Mouse (Mus musculus): ENCODE data around the gene Tnfrsf9. TPM values are rescaled to one million over a fixed set of nuclear protein-coding genes. Genes with fewer than 3 reads are reported as not detected.

The Tnfrsf9 gene
- 0.24 and 0.36 TPM in 2 replicates for polyA plus RNA-seq (2014; fragmentation: Nextera tagmentation; extraction: Ambion mirVana)

GRCm38 (mm10) chr4:150914290-150914733 lies at the start of gene Tnfrsf9, which contains the start of gene Park7:
Tnfrsf9 (plus strand) TSS chr4:150914562.
Park7 (minus strand) TSS chr4:150914437.
- Histone ChIP-seq H3K4me1 (ENCODE audit: control insufficient read depth, insufficient read depth, low read length) (no peaks in the 10 kb centered on the region), H3K9me3 (replicated peaks; ENCODE audit: control insufficient read depth, low read length) (no peaks in the 10 kb centered on the region), H3K4me2 (ENCODE audit: low read depth, low read length) (peak within 1 kb of the TSS; percentile 57), H3K9ac (replicated peaks; ENCODE audit: low read length) (peak within 1 kb of the TSS; percentile 76), H3K27ac (replicated peaks; ENCODE audit: low read depth, low read length) (peak within 1 kb of the TSS; percentile 57), H3K27me3 (ENCODE audit: control insufficient read depth, insufficient read depth, low read length) (no peaks in the 10 kb centered on the region), H3K4me3 (ENCODE audit: low read depth, low read length) (peak within 1 kb of the TSS; percentile 55), H3K36me3 (replicated peaks; ENCODE audit: control insufficient read depth, insufficient read depth, low read depth, low read length) (no peaks in the 10 kb centered on the region)
- DNase-seq (ENCODE audit: low spot score): peak; percentile 98
- peak; percentile 80 for ATAC-seq (replicated peaks; ENCODE audit: insufficient number of reproducible peaks, low FRiP score, low TSS enrichment, low read depth)
- WGBS: under 1% methylated on average over 48 of the region's 48 CpGs

GRCm38 (mm10) chr4:150865371-150865770 lies 49.0 kb upstream of the Tnfrsf9 start:
- Histone ChIP-seq H3K4me2 (ENCODE audit: low read depth, low read length) (no peak overlapping the region), H3K36me3 (replicated peaks; ENCODE audit: control insufficient read depth, insufficient read depth, low read depth, low read length) (0 out of 2 replicates have a peak, but pooled peaks cover 2% of the 10 kb centered on the region), H3K9ac (replicated peaks; ENCODE audit: low read length) (no peak overlapping the region), H3K9me3 (replicated peaks; ENCODE audit: control insufficient read depth, low read length) (no peaks in the 10 kb centered on the region), H3K4me1 (ENCODE audit: control insufficient read depth, insufficient read depth, low read length) (no peaks in the 10 kb centered on the region; the same call in 1 of the 2 replicates), H3K27me3 (ENCODE audit: control insufficient read depth, insufficient read depth, low read length) (no peaks in the 10 kb centered on the region), H3K27ac (replicated peaks; ENCODE audit: low read depth, low read length) (no peak overlapping the region), H3K4me3 (ENCODE audit: low read depth, low read length) (no peak overlapping the region)
- peak; percentile 52 for DNase-seq (ENCODE audit: low spot score)
- ATAC-seq (replicated peaks; ENCODE audit: insufficient number of reproducible peaks, low FRiP score, low TSS enrichment, low read depth): no peak

- 91% methylated on average over 11 of the region's 11 CpGs for WGBS
- Histone ChIP-seq H3K27ac (replicated peaks; ENCODE audit: low read depth, low read length) (no peak overlapping the region), H3K9me3 (replicated peaks; ENCODE audit: control insufficient read depth, low read length) (no peaks in the 10 kb centered on the region), H3K4me2 (ENCODE audit: low read depth, low read length) (no peak overlapping the region), H3K4me3 (ENCODE audit: low read depth, low read length) (no peak overlapping the region), H3K9ac (replicated peaks; ENCODE audit: low read length) (no peak overlapping the region), H3K27me3 (ENCODE audit: control insufficient read depth, insufficient read depth, low read length) (no peaks in the 10 kb centered on the region), H3K36me3 (replicated peaks; ENCODE audit: control insufficient read depth, insufficient read depth, low read depth, low read length) (0 out of 2 replicates have a peak, but pooled peaks cover 2% of the 10 kb centered on the region), H3K4me1 (ENCODE audit: control insufficient read depth, insufficient read depth, low read length) (no peaks in the 10 kb centered on the region; the same call in 1 of the 2 replicates)
- ATAC-seq (replicated peaks; ENCODE audit: insufficient number of reproducible peaks, low FRiP score, low TSS enrichment, low read depth): no peak
- DNase-seq (ENCODE audit: low spot score): no peak
Observed at GRCm38 (mm10) chr4:150866069-150866468, 48.3 kb upstream of the Tnfrsf9 start.

GRCm38 (mm10) chr4:150866494-150866893 lies 47.9 kb upstream of the Tnfrsf9 start:
- H3K27ac ChIP-seq (replicated peaks; ENCODE audit: low read depth, low read length): no peak overlapping the region
- H3K36me3 ChIP-seq (replicated peaks; ENCODE audit: control insufficient read depth, insufficient read depth, low read depth, low read length): 0 out of 2 replicates have a peak, but pooled peaks cover 2% of the 10 kb centered on the region
- ATAC-seq (replicated peaks; ENCODE audit: insufficient number of reproducible peaks, low FRiP score, low TSS enrichment, low read depth) (no peak), DNase-seq (ENCODE audit: low spot score) (no peak)
- H3K4me1 ChIP-seq (ENCODE audit: control insufficient read depth, insufficient read depth, low read length): peaks cover under 1% of the 10 kb centered on the region
- H3K27me3 ChIP-seq (ENCODE audit: control insufficient read depth, insufficient read depth, low read length): no peaks in the 10 kb centered on the region
- H3K9ac ChIP-seq (replicated peaks; ENCODE audit: low read length): no peak overlapping the region
- H3K4me2 ChIP-seq (ENCODE audit: low read depth, low read length): no peak overlapping the region
- no peaks in the 10 kb centered on the region for H3K9me3 ChIP-seq (replicated peaks; ENCODE audit: control insufficient read depth, low read length)
- no peak overlapping the region for H3K4me3 ChIP-seq (ENCODE audit: low read depth, low read length)
- WGBS: 96% methylated on average over 11 of the region's 12 CpGs

GRCm38 (mm10) chr4:150868161-150868560 lies 46.2 kb upstream of the Tnfrsf9 start:
- Histone ChIP-seq H3K4me1 (ENCODE audit: control insufficient read depth, insufficient read depth, low read length) (peaks cover 10% of the 10 kb centered on the region), H3K27ac (replicated peaks; ENCODE audit: low read depth, low read length) (no peak overlapping the region), H3K9ac (replicated peaks; ENCODE audit: low read length) (no peak overlapping the region), H3K4me3 (ENCODE audit: low read depth, low read length) (no peak overlapping the region), H3K36me3 (replicated peaks; ENCODE audit: control insufficient read depth, insufficient read depth, low read depth, low read length) (0 out of 2 replicates have a peak, but pooled peaks cover 2% of the 10 kb centered on the region), H3K27me3 (ENCODE audit: control insufficient read depth, insufficient read depth, low read length) (no peaks in the 10 kb centered on the region), H3K9me3 (replicated peaks; ENCODE audit: control insufficient read depth, low read length) (no peaks in the 10 kb centered on the region), H3K4me2 (ENCODE audit: low read depth, low read length) (no peak overlapping the region)
- no peak for DNase-seq (ENCODE audit: low spot score)
- 77% methylated on average over 6 of the region's 6 CpGs for WGBS
- no peak for ATAC-seq (replicated peaks; ENCODE audit: insufficient number of reproducible peaks, low FRiP score, low TSS enrichment, low read depth)

GRCm38 (mm10) chr4:150868859-150869258 lies 45.5 kb upstream of the Tnfrsf9 start:
- Histone ChIP-seq H3K4me3 (ENCODE audit: low read depth, low read length) (no peak overlapping the region), H3K36me3 (replicated peaks; ENCODE audit: control insufficient read depth, insufficient read depth, low read depth, low read length) (0 out of 2 replicates have a peak, but pooled peaks cover 2% of the 10 kb centered on the region), H3K27ac (replicated peaks; ENCODE audit: low read depth, low read length) (no peak overlapping the region), H3K9me3 (replicated peaks; ENCODE audit: control insufficient read depth, low read length) (no peaks in the 10 kb centered on the region), H3K4me2 (ENCODE audit: low read depth, low read length) (no peak overlapping the region), H3K27me3 (ENCODE audit: control insufficient read depth, insufficient read depth, low read length) (no peaks in the 10 kb centered on the region), H3K4me1 (ENCODE audit: control insufficient read depth, insufficient read depth, low read length) (peaks cover 10% of the 10 kb centered on the region), H3K9ac (replicated peaks; ENCODE audit: low read length) (no peak overlapping the region)
- 74% methylated on average over 2 of the region's 2 CpGs for WGBS
- DNase-seq (ENCODE audit: low spot score): no peak
- ATAC-seq (replicated peaks; ENCODE audit: insufficient number of reproducible peaks, low FRiP score, low TSS enrichment, low read depth): no peak

GRCm38 (mm10) chr4:150869276-150870197 lies 44.8 kb upstream of the Tnfrsf9 start:
- 69% methylated on average over 17 of the region's 17 CpGs for WGBS

GRCm38 (mm10) chr4:150870963-150871391 lies 43.4 kb upstream of the Tnfrsf9 start:
- Histone ChIP-seq H3K27me3 (ENCODE audit: control insufficient read depth, insufficient read depth, low read length) (no peaks in the 10 kb centered on the region), H3K4me3 (ENCODE audit: low read depth, low read length) (no peak overlapping the region), H3K36me3 (replicated peaks; ENCODE audit: control insufficient read depth, insufficient read depth, low read depth, low read length) (0 out of 2 replicates have a peak, but pooled peaks cover 2% of the 10 kb centered on the region), H3K4me2 (ENCODE audit: low read depth, low read length) (no peak overlapping the region), H3K4me1 (ENCODE audit: control insufficient read depth, insufficient read depth, low read length) (peaks cover 10% of the 10 kb centered on the region), H3K27ac (replicated peaks; ENCODE audit: low read depth, low read length) (peak overlapping the region; percentile 35; the same call in 1 of the 2 replicates), H3K9me3 (replicated peaks; ENCODE audit: control insufficient read depth, low read length) (no peaks in the 10 kb centered on the region), H3K9ac (replicated peaks; ENCODE audit: low read length) (no peak overlapping the region)
- ATAC-seq (replicated peaks; ENCODE audit: insufficient number of reproducible peaks, low FRiP score, low TSS enrichment, low read depth) (no peak), DNase-seq (ENCODE audit: low spot score) (no peak)
- 80% methylated on average over 13 of the region's 13 CpGs for WGBS

More at GRCm38 (mm10) chr4:150869276-150870197, 44.8 kb upstream of the Tnfrsf9 start:
- ATAC-seq (replicated peaks; ENCODE audit: insufficient number of reproducible peaks, low FRiP score, low TSS enrichment, low read depth) (no peak), DNase-seq (ENCODE audit: low spot score) (no peak)
- Histone ChIP-seq H3K9me3 (replicated peaks; ENCODE audit: control insufficient read depth, low read length) (no peaks in the 10 kb centered on the region), H3K36me3 (replicated peaks; ENCODE audit: control insufficient read depth, insufficient read depth, low read depth, low read length) (0 out of 2 replicates have a peak, but pooled peaks cover 2% of the 10 kb centered on the region), H3K27me3 (ENCODE audit: control insufficient read depth, insufficient read depth, low read length) (no peaks in the 10 kb centered on the region), H3K4me1 (ENCODE audit: control insufficient read depth, insufficient read depth, low read length) (peaks cover 10% of the 10 kb centered on the region), H3K27ac (replicated peaks; ENCODE audit: low read depth, low read length) (no peak overlapping the region; the same call in 1 of the 2 replicates), H3K9ac (replicated peaks; ENCODE audit: low read length) (no peak overlapping the region), H3K4me2 (ENCODE audit: low read depth, low read length) (no peak overlapping the region), H3K4me3 (ENCODE audit: low read depth, low read length) (no peak overlapping the region)
